Mouse (Mus musculus): ENCODE measurements around the gene Sptb.

The Sptb gene

GRCm38 (mm10) chr12:76673794-76674222 is 36.5 kb downstream of the Sptb start:
- DNase-seq (ENCODE audit: inconsistent ontology term): no peak

GRCm38 (mm10) chr12:76672008-76672407 is 38.3 kb downstream of the Sptb start:
- no peak for DNase-seq (ENCODE audit: inconsistent ontology term)

GRCm38 (mm10) chr12:76670533-76671086 is 39.7 kb downstream of the Sptb start:
- DNase-seq (ENCODE audit: inconsistent ontology term): no peak

- DNase-seq (ENCODE audit: inconsistent ontology term): no peak
Measured at GRCm38 (mm10) chr12:76669956-76670530, 40.3 kb downstream of the Sptb start.

GRCm38 (mm10) chr12:76668654-76669419 is 41.5 kb downstream of the Sptb start:
- no peak for DNase-seq (ENCODE audit: inconsistent ontology term)

- DNase-seq (ENCODE audit: inconsistent ontology term): no peak
Measured at GRCm38 (mm10) chr12:76651788-76652345, 58.5 kb downstream of the Sptb start.

GRCm38 (mm10) chr12:76649708-76650687 is 60.3 kb downstream of the Sptb start:
- DNase-seq (ENCODE audit: inconsistent ontology term): peak; percentile 40

- DNase-seq (ENCODE audit: inconsistent ontology term): peak; percentile 53
Measured at GRCm38 (mm10) chr12:76645222-76646110, 64.9 kb downstream of the Sptb start.

- no peak for DNase-seq (ENCODE audit: inconsistent ontology term)
Measured at GRCm38 (mm10) chr12:76643679-76644078, 66.7 kb downstream of the Sptb start.

GRCm38 (mm10) chr12:76642616-76643015 is 67.7 kb downstream of the Sptb start:
- DNase-seq (ENCODE audit: inconsistent ontology term): no peak

GRCm38 (mm10) chr12:76640620-76641019 is 69.7 kb downstream of the Sptb start:
- peak; percentile 25 for DNase-seq (ENCODE audit: inconsistent ontology term)

GRCm38 (mm10) chr12:76634899-76635693 is 75.3 kb downstream of the Sptb start:
- peak; percentile 79 for DNase-seq (ENCODE audit: inconsistent ontology term)

GRCm38 (mm10) chr12:76623374-76623773 is 87.0 kb downstream of the Sptb start:
- no peak for DNase-seq (ENCODE audit: inconsistent ontology term)

GRCm38 (mm10) chr12:76619847-76620246 is 90.5 kb downstream of the Sptb start:
- DNase-seq (ENCODE audit: inconsistent ontology term): no peak

- DNase-seq (ENCODE audit: inconsistent ontology term): no peak
Measured at GRCm38 (mm10) chr12:76618175-76618574, 92.2 kb downstream of the Sptb start.

- DNase-seq (ENCODE audit: inconsistent ontology term): no peak
Measured at GRCm38 (mm10) chr12:76615580-76615937, 94.8 kb downstream of the Sptb start.

- DNase-seq (ENCODE audit: inconsistent ontology term): no peak
Measured at GRCm38 (mm10) chr12:76614868-76615579, 95.3 kb downstream of the Sptb start.

GRCm38 (mm10) chr12:76612621-76613020 is 97.7 kb downstream of the Sptb start:
- no peak for DNase-seq (ENCODE audit: inconsistent ontology term)

- no peak for DNase-seq (ENCODE audit: inconsistent ontology term)
Measured at GRCm38 (mm10) chr12:76608997-76609565, 101.3 kb downstream of the Sptb start.

All from Muller cell, postnatal 12 days (primary cell).